Mouse (Mus musculus): ENCODE measurements at regions not wholly inside any gene's neighbourhood (a gene's known extent, or its start where the extent isn't known, plus 50 kb on each side); places are given as distances from the start of the nearest gene placed in this dataset.
A peak's percentile ranks its signal among the peaks of the same experiment; 100 is the strongest.

DNA sequence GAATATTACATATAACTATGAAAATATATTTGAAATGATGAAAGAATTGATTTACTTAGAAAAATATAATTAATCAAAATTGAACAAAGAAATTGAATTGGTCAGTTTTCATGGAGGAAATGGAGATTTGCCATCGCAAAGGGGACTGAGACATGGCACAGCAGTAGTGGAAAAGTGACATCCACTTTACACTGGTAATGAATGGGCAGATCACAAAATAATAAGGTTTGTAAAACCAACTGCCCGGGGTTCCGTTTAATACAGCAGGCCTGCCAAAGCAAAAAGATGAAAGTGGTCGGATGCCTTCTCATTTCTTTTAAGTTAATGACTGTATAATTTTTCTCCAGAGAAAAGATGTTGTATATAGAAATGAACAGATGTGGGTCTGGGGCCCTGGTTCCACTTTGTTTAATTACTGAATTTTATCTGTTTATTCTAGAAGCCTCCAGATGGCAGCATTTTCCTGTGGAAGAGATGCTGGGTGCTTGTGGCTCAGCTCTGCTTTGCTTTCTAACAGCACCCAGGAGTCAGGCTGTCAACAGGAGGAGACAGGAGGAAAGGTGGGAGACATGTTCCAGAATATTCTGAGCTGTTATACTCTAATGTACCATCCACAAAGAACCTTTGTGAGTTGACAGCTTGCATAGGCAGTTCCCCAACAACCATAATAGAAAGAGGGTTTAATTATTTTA is 75.6 kb upstream of the Fbxl17 start:
- DNase-seq (ENCODE audit: low spot score): peak; percentile 26

- DNase-seq (ENCODE audit: low spot score): no peak
Observed at GRCm38 (mm10) chr17:63582870-63583269, 83.1 kb upstream of the Fbxl17 start.

DNA sequence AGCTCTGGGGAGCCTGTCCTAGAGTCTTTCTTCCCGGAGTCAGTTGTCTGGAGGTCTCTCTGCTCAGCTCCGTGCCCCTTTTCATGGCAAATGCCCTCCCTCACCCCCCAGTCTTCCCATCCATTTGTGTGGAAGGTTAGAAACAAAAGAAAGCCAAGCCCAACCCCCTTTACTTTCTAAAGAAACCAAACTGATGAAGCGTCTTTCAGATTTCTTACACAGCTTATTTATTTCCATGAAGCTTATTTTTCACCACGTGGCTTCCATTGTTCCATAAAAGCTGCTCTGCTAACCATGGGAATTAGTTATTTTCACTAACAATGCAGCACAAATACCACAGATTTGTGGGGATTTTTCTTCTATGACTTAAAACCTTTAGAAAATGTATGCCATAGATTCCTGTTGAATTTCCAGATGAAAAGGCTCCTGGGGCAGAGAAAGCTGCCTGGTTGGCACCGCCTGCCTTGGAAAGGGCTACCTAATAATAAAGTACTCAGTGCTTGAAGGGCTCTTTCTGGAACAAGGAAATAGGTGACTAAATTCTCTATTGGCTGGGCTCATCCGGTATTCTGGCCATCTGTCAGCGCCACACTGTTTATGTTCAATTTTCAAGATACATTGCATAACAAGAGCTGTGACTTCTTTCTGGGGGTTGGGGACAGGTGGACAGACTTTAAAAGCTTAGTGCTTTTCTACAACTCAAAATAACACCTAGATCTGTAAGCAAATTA is 107.4 kb upstream of the Fbxl17 start:
- DNase-seq (ENCODE audit: low spot score): no peak

DNA sequence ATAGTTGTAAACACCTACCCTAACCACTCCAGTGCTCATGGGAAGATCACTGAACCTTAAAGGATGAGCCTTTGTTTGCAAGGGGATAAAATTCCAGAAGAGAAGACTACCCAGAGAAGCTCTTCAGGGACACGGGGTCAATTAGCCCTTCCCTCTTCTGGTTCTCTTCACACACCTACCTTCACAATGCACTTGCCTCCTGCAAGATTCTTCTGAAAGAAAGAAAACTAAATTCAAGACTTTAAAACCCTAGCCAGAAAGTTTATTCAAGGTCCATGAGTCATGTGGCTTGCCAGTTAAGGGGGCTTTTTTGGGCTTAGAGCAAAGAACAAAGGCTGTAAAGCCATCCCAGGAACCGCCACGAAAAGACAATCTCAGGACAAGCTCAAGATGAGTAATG is 122.9 kb upstream of the Fbxl17 start:
- no peak for DNase-seq (ENCODE audit: low spot score)

DNA sequence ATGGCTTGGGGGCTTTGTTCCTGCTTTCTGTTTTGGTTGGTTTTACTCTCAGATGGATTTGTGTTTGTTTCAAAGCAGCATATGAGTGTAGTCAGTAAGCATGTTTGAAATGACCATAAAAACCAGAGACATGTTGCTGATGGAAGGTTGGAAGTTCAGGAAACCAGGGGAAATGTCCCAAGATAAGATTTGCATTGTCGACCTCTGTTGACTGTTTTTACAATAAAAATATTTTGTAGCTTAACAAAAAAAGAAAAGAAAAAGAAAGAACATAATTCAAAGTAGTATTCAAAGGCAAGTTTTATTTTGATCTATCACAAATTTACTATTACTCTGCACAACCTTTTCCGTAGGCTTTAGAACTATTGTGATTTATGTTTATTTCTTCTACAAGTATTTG is 137.8 kb upstream of the Fbxl17 start:
- no peak for DNase-seq (ENCODE audit: low spot score)

GRCm38 (mm10) chr17:63644390-63644789 is 144.6 kb upstream of the Fbxl17 start:
- DNase-seq (ENCODE audit: low spot score): no peak

DNA sequence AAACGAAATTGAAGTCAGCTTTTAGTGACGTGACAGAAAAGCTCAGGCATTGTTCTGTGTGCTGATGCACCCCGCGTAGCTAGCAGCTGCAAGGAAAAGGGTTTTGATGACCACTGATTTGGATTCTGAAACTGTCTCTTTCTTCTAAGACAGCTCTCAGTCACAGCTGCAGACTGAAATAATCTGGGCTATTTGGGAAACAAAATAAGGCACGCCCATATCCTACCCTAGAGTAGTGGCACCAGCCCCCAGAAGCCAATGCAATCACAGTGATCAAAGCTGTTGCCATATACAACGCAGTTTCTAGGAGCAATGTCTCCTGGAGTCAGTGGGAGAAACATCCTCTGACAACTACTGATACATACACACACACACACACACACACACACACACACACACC is 157.9 kb upstream of the Fbxl17 start:
- DNase-seq (ENCODE audit: low spot score): no peak

DNA sequence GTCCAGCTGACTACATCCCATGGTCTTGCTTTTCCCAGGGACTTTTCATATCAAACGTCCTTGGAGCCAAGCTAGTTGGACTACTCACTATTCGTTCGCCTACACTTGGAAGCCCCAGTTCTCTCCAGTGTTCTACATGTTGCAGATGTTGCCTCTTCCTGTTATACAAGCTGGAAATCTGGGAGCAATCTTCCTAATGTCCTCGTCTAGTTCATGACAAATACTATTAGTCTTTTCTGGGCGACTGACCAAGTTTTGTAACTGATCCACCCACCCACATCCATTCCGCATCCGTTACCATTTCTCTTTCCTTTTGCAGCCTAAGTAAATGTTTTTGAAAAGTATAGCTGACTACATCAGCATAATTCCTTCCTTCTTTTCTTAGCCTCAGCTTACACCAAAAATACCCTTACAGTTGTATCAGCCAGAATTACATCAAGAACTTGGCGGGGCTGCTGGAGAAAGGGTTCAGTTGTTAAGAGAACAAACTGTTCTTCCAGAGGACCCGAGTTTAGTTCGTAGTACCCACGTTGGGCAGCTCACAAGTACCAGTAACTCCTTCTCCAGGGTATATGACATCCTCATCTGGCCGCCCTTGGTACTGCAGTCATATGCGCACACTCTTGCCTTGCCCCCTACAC is 161.1 kb upstream of the Fbxl17 start:
- DNase-seq (ENCODE audit: low spot score): peak; percentile 41

GRCm38 (mm10) chr17:63661584-63661983 is 161.8 kb upstream of the Fbxl17 start:
- no peak for DNase-seq (ENCODE audit: low spot score)

DNA sequence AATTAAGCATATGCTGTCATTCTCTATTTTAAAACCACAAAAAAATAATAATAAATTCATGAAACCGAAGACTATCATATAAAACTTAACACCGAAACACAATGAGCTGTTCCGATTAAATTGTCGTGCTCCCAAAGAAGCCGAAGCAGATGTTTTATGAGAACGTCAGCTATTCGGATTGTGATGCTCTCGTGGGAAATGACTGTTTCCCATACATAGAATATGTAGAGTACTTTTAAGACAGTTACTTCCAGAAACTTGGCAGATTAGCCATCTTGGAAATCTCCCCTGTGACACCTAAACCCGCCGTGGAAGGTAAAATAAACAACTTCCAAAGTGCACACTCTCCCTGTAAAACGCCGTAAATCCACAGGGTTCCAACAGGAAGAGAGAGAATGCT is 162.4 kb upstream of the Fbxl17 start:
- no peak for DNase-seq (ENCODE audit: low spot score)

GRCm38 (mm10) chr17:63676791-63677190 is 177.0 kb upstream of the Fbxl17 start:
- no peak for DNase-seq (ENCODE audit: low spot score)

DNA sequence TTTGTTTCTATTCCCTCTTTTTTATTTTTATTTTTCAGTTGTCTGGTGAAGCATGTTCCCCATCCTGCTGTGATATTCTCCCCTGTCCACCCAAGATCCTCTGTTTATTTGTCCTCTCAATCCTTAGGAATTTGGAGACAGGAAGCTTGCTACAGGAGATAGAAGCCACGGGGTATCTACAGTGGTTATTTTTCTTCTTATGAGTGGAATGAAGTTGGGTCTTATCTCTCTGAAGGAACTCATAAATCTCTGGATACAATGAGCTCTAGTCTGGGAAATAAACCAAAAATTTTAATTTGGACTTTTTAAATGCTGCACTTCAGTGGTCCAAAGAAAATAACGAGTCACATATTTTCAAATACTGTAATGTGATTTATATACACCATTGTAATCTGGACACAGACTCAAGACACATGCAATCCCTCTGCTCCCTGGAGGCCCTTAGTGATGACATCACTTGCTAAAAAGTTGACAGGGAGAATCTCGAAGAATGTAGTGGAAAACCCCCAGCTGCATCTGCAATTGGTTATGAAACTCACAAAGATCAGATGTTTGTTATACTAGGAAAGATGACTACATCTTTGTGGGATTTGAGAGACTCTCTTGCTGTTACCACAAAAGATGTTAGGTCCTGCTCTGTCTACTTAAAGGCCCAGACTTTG is 178.3 kb upstream of the Fbxl17 start:
- DNase-seq (ENCODE audit: low spot score): no peak

DNA sequence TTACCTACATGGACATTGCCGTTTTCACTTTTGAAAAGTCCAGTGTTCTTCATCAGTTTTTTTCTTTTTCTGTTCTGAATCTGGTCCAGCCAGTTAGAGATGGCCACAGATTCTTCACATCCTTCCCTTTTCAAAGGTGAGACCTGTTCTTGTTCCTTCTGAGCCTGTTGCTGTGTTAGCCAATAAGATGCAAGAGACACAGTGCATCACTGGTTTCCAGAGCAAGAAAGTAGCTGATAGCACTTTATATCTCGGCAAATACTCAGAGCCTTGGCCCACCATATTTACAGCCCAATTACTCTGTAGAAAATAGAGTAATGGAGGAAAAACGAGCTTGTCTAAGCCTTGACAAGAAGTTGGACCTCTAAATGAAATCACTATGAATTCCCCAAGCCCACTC is 180.7 kb upstream of the Fbxl17 start:
- no peak for DNase-seq (ENCODE audit: low spot score)

- DNase-seq (ENCODE audit: low spot score): no peak
Observed at GRCm38 (mm10) chr17:63683345-63683744, 179.5 kb upstream of the Fer start.

- DNase-seq (ENCODE audit: low spot score): no peak
Observed at GRCm38 (mm10) chr17:63684026-63684425, 178.8 kb upstream of the Fer start.

DNA sequence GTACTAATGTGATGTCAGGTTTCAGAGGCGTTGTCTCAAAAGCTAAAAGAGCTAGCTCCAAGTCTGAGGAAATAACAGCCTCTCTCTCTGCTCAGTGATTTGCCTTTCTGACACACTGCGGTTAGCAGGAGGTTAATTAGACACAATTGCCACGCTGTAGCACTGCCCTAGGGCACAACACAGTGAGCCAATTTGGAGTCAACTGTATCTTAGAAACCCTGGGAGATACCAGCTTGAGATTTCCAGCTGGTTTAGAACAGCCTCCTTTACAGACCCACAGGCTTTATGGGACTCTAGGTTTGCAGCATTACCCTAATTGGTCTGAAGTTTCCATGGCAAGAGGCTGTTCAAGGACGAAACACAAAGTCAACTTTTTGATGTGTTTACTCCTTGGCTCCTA is 176.9 kb upstream of the Fer start:
- DNase-seq (ENCODE audit: low spot score): no peak

DNA sequence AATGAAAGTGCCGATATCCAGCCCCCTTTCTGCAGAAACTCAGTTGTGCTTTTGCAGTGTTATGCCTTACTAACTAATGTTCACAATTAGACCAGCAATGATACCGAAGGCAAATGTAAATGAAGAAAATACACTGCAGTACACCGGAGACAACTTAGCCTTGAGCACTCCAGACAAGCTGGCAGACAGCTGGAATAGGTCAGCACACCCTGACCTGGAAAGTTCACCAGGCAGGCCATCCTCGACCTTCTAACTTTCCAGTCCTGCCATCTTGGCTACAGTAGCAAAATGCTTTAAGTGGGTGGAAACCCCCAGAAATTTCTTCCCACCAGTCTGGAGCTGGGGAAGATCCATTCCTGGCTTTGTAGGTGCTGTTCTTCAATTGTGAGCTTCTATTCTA is 176.5 kb upstream of the Fer start:
- no peak for DNase-seq (ENCODE audit: low spot score)

- DNase-seq (ENCODE audit: low spot score): no peak
Observed at GRCm38 (mm10) chr17:63689291-63689690, 173.6 kb upstream of the Fer start.

DNA sequence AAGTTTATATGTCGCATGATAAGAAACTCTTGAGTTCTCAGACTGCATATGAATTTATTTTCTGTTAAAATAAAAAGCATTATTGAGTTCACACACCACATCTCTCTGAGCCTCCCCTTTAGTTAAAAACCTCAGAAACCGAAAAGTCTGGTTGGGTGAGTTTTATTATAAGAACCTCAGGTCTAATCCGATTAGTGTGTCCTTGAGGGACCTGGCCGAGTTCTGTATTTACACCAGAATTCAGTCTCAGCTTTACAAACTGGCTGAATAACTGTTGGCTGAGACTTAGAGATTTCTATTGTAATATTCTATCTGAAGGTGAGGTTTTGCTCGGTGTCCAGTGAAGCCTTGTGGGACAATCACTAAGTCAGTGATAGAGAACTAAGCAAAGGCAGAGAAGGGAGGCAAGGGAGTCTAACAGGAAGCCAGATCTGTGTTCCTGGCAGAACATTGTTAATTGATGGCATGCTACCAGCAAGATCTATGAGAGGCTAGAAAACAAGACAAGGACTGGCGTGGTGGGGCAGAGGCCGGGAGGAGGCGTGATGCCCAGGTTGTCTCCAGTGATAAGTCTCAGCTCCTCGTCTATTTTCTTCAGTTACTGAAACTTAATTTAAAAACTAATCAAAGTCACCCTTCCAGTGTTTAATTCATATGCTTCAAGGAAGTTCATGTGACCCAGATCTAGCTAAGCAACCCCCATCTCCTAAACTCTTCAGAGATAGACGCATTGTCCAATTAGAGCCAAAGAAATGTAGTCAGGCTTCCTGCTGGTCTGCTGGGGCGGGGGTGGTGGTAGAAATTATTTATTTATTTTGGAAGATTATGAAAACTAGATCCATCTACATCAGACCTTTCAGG is 171.8 kb upstream of the Fer start:
- no peak for DNase-seq (ENCODE audit: low spot score)

- DNase-seq (ENCODE audit: low spot score): no peak
Observed at GRCm38 (mm10) chr17:63691690-63691968, 171.2 kb upstream of the Fer start.

DNA sequence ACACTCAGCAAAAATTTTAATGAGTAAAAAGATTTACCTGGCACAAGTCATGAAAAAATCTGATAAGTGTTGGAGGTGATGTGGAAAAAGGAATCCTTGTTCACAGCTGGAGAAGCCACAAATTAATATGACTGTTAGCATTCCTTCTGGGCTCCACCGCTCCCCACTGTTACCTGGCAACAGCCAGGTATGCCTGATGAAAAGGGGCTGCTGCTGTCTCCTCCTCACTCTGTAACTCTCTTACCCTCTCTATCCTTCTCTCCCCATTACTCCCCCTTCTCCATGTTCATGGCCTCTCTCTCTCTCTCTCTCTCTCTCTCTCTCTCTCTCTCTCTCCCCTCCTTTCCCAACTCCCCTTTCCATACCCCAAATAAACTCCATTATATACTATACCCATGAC is 169.6 kb upstream of the Fer start:
- DNase-seq (ENCODE audit: low spot score): no peak

DNA sequence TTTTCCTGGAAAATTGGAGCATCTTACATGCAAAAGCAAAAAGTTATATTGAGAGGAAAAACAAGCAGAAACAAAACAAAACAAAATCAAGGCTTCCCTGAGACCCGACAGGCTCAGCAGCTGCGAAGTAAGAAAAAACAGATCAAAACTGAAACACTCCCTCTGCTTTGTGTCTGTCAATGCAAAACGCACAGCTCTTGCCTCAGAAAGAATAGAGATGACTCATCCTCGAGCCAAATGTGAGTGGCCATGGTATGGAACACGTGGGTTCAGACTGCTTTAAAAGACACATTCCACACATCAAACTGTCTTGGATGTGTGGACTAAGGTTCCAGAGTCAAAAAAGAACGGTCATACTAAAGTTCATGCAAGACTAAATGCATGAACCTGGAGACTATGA is 163.3 kb upstream of the Fer start:
- DNase-seq (ENCODE audit: low spot score): no peak
